Mouse (Mus musculus) lung, postnatal 0 days (tissue): ENCODE measurements around the gene Kifap3.

Experiments
- CTCF ChIP-seq: IDR thresholded peaks from 2 replicates; pipeline ENCODE4 v1.5.1; 2016; ENCODE audit warnings: antibody characterized with exemption, mild to moderate bottlenecking
- EP300 ChIP-seq: IDR thresholded peaks from 2 replicates; pipeline ENCODE4 v1.6.1; 2016; ENCODE audit warnings: antibody characterized with exemption, mild to moderate bottlenecking, control low read depth

DNA sequence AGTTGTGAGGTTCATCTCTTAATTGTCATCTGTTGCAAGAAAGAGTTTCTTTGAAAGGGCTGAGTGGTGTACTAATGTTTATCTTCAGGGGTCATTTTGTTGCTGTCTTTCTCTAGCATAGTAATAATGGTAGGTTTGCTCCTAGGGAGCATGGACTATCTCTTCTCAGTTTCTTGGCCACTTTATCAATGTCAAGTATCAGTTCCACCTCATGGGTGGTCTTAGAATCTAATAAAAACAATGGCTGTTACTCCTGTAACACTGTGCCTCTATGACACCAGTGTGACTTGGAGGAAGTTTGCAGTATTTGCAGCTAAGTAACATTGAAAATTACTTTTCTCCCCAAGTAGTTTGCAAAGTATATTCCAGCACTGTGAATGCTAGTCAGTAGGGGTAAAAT is 110.2 kb downstream of the Kifap3 start:
- TF ChIP-seq CTCF (no peak), EP300 (no peak)
